Mouse (Mus musculus) stomach, postnatal 0 days (tissue): ENCODE measurements around the gene Gng7.

Experiments used
- CTCF ChIP-seq: IDR thresholded peaks from 2 replicates; pipeline ENCODE4 v1.5.1; 2016; ENCODE audit warnings: antibody characterized with exemption, low read depth, mild to moderate bottlenecking, moderate library complexity
- EP300 ChIP-seq: optimal IDR thresholded peaks from 2 replicates; pipeline ENCODE3; 2016; ENCODE audit warnings: antibody characterized with exemption

DNA sequence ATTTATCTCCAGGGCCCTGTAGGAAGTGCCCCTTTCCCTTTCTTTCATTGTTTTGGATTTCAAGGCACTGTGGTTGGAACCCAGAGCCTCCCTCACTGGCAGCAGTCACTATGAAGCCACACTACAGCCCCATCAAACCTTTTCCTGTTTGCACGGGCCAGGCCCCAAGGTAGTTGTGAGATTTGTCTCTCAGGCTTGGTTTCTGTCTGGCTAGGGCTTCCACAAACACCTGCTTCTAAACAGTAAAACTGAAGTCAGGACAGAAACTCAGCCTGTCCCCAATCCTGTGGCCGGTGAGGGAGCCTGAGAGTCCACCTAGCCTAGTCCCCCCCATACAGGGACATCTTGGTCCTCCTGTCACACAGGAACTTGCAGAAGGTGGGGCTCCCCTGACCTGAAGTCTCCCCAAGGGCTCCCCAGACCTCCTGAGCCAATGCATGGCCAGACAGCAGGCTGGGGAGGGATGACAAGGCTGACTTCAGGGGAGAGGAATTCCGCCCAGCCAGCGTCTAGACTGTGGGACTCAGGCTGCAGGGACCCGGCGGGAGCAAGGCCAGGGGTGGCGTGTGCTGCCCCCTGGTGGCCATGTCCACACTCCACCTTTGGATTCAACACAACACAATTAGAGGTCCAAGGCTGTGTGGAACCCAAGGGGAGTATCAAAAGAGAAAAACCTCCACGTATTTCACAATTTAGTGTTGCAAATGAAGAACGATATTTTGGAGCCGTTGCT, 26.9 kb downstream of the Gng7 start:
- TF ChIP-seq CTCF (peak; percentile 99), EP300 (no peak)
